Mouse (Mus musculus): Measurements from ENCODE around the gene Magix.

DNA sequence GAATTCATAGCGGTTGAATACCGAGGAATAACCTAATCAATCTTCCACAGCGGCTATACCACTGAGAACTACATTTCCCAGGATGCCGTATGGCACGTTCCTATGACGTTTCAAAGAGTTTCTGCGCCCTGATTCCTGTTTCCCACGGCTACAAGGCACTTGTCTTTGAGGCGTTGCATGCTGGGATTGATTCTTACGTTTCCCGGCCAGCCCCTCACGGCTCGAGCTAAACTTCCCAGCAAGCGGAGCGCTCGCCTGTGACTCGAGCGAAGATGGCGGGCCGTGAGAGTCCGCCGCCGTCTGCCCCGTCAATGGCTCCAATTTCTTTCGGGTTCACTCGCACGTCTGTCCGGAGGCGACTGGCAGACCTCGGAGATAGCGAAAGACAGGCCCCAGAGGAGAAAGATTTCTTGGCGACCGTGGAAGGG, 15.9 kb upstream of the Magix start, which contains the start of gene Gpkow:
- TF ChIP-seq CTCF (IDR thresholded peaks at IDR 0.05; ENCODE audit: control insufficient read depth, insufficient read depth, insufficient replicate concordance, low read depth, low read length), result no peak
- peak; percentile 66; the same call in 1 of the 2 replicates for TF ChIP-seq POLR2A (IDR thresholded peaks at IDR 0.05; ENCODE audit: control insufficient read depth, low read depth, low read length)
